Mouse (Mus musculus) neural tube, embryonic 14.5 days (tissue): Measurements from ENCODE around the gene Shh. TPM values are rescaled to one million over a fixed set of nuclear protein-coding genes. Genes with fewer than 3 reads are reported as not detected.

Experiments
- ATAC-seq: fragments of 200-750 bp; cut with Nextera tagmentation; 2 replicates; pipeline ENCODE4 v1.8.0; 2017; ENCODE audit warnings: low read depth, mild to moderate bottlenecking, moderate TSS enrichment, moderate library complexity
- H3K27ac ChIP-seq: fragments of 300-500 bp; sonication (generic); 2 replicates; pipeline ENCODE4 v1.5.1; 2014; ENCODE audit warnings: low read depth, mild to moderate bottlenecking, control low read depth, low read length, moderate library complexity, mixed read lengths
- H3K27me3 ChIP-seq: fragments of 300-500 bp; sonication (generic); 2 replicates; pipeline ENCODE4 v1.6.1; 2014; ENCODE audit warnings: low read length; ENCODE audit not compliant: control insufficient read depth, insufficient read depth
- H3K36me3 ChIP-seq: fragments of 300-500 bp; sonication (generic); 2 replicates; pipeline ENCODE4 v1.6.1; 2014; ENCODE audit warnings: low read length, mixed read lengths; ENCODE audit not compliant: control insufficient read depth, insufficient read depth
- H3K4me1 ChIP-seq: fragments of 300-500 bp; sonication (generic); 2 replicates; pipeline ENCODE4 v1.6.1; 2014; ENCODE audit warnings: low read length; ENCODE audit not compliant: control insufficient read depth, insufficient read depth
- H3K4me2 ChIP-seq: fragments of 300-500 bp; sonication (generic); 2 replicates; pipeline ENCODE4 v1.6.1; 2014; ENCODE audit warnings: mild to moderate bottlenecking, low read depth, low read length, control low read depth
- H3K4me3 ChIP-seq: fragments of 300-500 bp; sonication (generic); 2 replicates; pipeline ENCODE4 v1.5.1; 2014; ENCODE audit warnings: low read depth, low read length, control low read depth, mixed read lengths
- H3K9ac ChIP-seq: fragments of 300-500 bp; sonication (generic); replicated peaks from 2 replicates; pipeline ENCODE4 v1.6.1; 2014; ENCODE audit warnings: low read depth, mild to moderate bottlenecking, control low read depth, low read length, mixed read lengths
- H3K9me3 ChIP-seq: fragments of 300-500 bp; sonication (generic); 2 replicates; pipeline ENCODE4 v1.6.1; 2016; ENCODE audit warnings: low read length; ENCODE audit not compliant: control insufficient read depth
- WGBS: fragments of 180-500 bp; shearing (Covaris S2); extraction: QIAGEN DNeasy Blood & Tissue Kit; methylation state at CpG from one replicate; pipeline ENCODE4 v1.1.7; 2014; 5-methylcytosine and 5-hydroxymethylcytosine counted together
- polyA plus RNA-seq: library from polyadenylated mRNA; unstranded; fragments of >200 nt; fragmentation: Nextera tagmentation; extraction: Ambion mirVana; gene quantifications from 2 replicates; pipeline ENCODE4 v1.2.1, GENCODE M21; 2014

Shh gene
- polyA plus RNA-seq: 0.68 and 0.86 TPM in 2 replicates

GRCm38 (mm10) chr5:28466760-28467306 is at the start of gene Shh:
TSS of gene Shh (minus strand) at chr5:28467256.
- Histone ChIP-seq H3K4me1 (peaks cover 21% of the 10 kb centered on the region), H3K9ac (peak within 1 kb of the TSS; percentile 51), H3K9me3 (no peaks in the 10 kb centered on the region), H3K4me3 (peak within 1 kb of the TSS; percentile 49), H3K27me3 (peaks cover 74% of the 10 kb centered on the region), H3K36me3 (no peaks in the 10 kb centered on the region), H3K27ac (peak within 1 kb of the TSS; percentile 52; the same call in 1 of the 2 replicates), H3K4me2 (peak within 1 kb of the TSS; percentile 81)
- peak; percentile 64 for ATAC-seq
- WGBS: 0% methylated on average over 30 of the region's 31 CpGs

GRCm38 (mm10) chr5:28500792-28501439 is 33.9 kb upstream of the Shh start:
- H3K36me3 ChIP-seq: no peaks in the 10 kb centered on the region
- no peak overlapping the region for H3K27ac ChIP-seq
- WGBS: 50% methylated on average over 4 of the region's 4 CpGs
- H3K9ac ChIP-seq: no peak overlapping the region
- no peak overlapping the region for H3K4me3 ChIP-seq
- no peak overlapping the region for H3K4me2 ChIP-seq
- ATAC-seq: no peak
- no peaks in the 10 kb centered on the region for H3K27me3 ChIP-seq
- H3K9me3 ChIP-seq: no peaks in the 10 kb centered on the region
- H3K4me1 ChIP-seq: no peaks in the 10 kb centered on the region

DNA sequence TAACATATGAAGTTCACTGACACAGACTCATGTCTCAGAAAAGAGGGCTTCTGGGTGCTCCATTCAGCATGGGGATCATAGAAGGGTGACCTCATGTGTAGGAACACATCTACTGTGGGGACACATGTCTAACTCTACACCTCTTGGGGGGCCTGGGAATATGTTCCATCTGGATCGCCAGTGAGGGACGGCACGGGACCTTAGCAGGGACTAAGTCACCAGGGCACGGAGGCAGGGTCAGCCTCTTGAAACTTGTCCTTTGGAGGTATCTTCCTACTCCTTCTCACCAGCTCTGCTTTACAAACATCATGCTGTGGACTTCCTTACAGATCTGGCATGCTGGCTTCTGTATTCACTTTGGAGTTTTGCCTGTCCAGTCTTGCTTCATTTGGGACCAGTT is 31.8 kb upstream of the Shh start:
- Histone ChIP-seq H3K4me1 (no peaks in the 10 kb centered on the region), H3K9me3 (no peaks in the 10 kb centered on the region), H3K27me3 (no peaks in the 10 kb centered on the region), H3K36me3 (no peaks in the 10 kb centered on the region), H3K4me3 (no peak overlapping the region), H3K27ac (no peak overlapping the region), H3K4me2 (no peak overlapping the region), H3K9ac (no peak overlapping the region)
- no peak for ATAC-seq
- WGBS: 94% methylated on average over 4 of the region's 4 CpGs

DNA sequence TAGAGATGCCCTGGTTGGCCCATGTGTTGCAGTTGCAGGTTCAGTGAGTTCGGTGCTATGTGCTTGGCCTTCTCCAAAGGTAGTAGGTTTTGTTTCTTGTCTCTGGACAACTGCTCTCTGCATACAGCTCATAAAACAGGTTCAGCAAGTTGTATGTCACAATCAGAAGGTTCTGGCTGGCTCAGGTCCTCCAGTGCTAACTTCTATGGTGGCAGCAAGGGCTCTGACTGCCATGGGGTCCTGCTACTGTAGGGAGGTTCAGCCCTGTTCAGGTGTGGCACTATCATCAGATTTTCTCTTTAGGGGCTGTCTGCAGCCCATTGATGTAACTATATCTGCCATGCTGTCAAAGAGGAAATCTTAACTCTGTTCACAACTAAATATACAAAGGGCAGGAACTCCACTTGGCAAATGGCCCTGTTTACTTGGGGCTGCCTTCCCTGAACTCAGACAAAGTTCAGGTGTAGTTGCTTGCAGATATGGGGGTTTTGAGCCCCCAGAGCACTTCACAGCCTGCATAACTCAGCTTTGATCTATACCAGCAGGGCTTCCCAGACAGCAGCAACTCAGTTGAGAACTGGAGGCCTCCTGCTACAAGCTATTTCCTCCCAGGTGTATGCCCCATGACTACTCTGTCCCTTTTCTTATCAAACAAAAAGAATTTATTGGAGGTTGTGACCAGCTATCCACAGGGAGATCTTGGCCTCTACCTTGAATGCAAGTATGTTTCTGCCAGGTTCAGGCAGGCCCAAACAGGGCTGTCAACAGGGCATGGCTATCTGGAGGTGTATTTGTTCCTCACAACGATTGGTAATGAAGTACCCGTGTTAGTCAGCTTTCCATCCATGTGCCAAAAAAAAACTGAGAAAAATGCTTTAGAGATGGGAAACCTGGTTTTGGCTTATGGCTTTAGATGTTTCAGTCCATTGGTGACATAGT is 28.9 kb upstream of the Shh start:
- H3K9ac ChIP-seq: no peak overlapping the region
- WGBS: 89% methylated on average over 3 of the region's 3 CpGs

GRCm38 (mm10) chr5:28493550-28493949 is 26.5 kb upstream of the Shh start:
- no peak for ATAC-seq
- H3K9me3 ChIP-seq: no peaks in the 10 kb centered on the region
- H3K4me1 ChIP-seq: no peaks in the 10 kb centered on the region
- 71% methylated on average over 3 of the region's 3 CpGs for WGBS
- no peaks in the 10 kb centered on the region for H3K36me3 ChIP-seq
- H3K4me3 ChIP-seq: no peak overlapping the region
- no peak overlapping the region for H3K27ac ChIP-seq
- H3K27me3 ChIP-seq: no peaks in the 10 kb centered on the region
- H3K4me2 ChIP-seq: no peak overlapping the region
- H3K9ac ChIP-seq: no peak overlapping the region

More for the DNA sequence above, 28.9 kb upstream of the Shh start:
- no peak overlapping the region for H3K4me2 ChIP-seq
- H3K4me1 ChIP-seq: no peaks in the 10 kb centered on the region
- H3K36me3 ChIP-seq: no peaks in the 10 kb centered on the region
- H3K27ac ChIP-seq: no peak overlapping the region
- H3K27me3 ChIP-seq: no peaks in the 10 kb centered on the region
- ATAC-seq: no peak
- H3K4me3 ChIP-seq: no peak overlapping the region
- no peaks in the 10 kb centered on the region for H3K9me3 ChIP-seq

DNA sequence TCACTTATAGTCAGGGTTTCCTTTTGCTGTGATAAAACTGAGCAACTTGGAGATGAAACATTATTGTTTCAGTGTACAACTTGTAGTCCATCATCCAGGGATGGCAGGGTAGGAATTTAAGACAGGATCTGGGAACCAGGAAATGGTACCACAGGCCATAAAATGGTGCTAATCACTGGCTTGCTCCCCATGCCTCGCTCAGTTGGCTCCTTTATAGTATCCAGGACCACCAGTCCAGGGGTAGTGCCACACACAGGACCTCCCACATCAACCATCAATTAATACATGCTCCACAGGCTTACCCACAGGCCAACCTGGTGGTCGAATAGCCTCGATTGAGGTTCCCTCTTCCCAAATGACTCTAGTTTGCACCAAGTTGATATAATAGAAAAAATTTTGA is 15.9 kb upstream of the Shh start:
- 79% methylated on average over 3 of the region's 3 CpGs for WGBS
- Histone ChIP-seq H3K27ac (no peak overlapping the region), H3K4me1 (no peaks in the 10 kb centered on the region), H3K9me3 (no peaks in the 10 kb centered on the region), H3K36me3 (no peaks in the 10 kb centered on the region), H3K9ac (no peak overlapping the region), H3K4me2 (no peak overlapping the region), H3K27me3 (no peaks in the 10 kb centered on the region; the same call in 1 of the 2 replicates), H3K4me3 (no peak overlapping the region)
- ATAC-seq: no peak

GRCm38 (mm10) chr5:28481730-28482129 is 14.7 kb upstream of the Shh start:
- Histone ChIP-seq H3K4me2 (no peak overlapping the region), H3K27me3 (no peaks in the 10 kb centered on the region; the same call in 1 of the 2 replicates), H3K9me3 (no peaks in the 10 kb centered on the region), H3K36me3 (no peaks in the 10 kb centered on the region), H3K27ac (no peak overlapping the region), H3K9ac (no peak overlapping the region), H3K4me1 (no peaks in the 10 kb centered on the region), H3K4me3 (no peak overlapping the region)
- no peak for ATAC-seq
- WGBS: 73% methylated on average over 2 of the region's 2 CpGs

- ATAC-seq: peak; percentile 82
- WGBS: 27% methylated on average over 10 of the region's 10 CpGs
- Histone ChIP-seq H3K27me3 (no peaks in the 10 kb centered on the region; the same call in 1 of the 2 replicates), H3K9ac (no peak overlapping the region), H3K4me1 (no peaks in the 10 kb centered on the region), H3K36me3 (no peaks in the 10 kb centered on the region), H3K9me3 (no peaks in the 10 kb centered on the region), H3K4me2 (no peak overlapping the region), H3K27ac (no peak overlapping the region), H3K4me3 (no peak overlapping the region)
Observed at GRCm38 (mm10) chr5:28476389-28477379, 9.6 kb upstream of the Shh start.
